Comparison of ENCODE assay signal across 18 mouse cellular contexts in the genomic region with DNA sequence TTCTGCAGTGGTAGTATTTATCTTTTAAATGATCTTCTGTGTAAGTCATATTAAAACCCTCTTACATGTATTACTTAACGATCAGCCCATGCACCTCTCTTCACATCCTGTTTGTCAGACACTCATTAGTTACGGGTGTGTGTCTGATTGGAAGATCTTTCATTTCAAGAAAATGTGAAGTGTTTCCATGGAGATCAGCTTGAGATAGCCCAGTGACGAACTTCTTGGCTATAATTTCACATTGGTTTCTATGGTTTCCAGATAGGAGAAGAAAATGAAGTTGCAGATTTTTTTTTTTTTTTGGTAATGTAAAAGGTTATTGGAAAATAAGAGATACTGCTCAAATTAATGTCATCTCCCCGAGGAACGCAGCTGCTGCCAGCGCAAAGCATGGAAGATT.
DNase-seq lines count a peak whose midpoint lies in the region; ATAC-seq and TF ChIP-seq lines count a peak whose summit lies in the region.
"Had no signal": no experiment of that assay in that cellular context is flagged by ENCODE, and none has a peak within 500 bp of the region (broad histone marks: within the 10 kb centered on the region; RNA-seq: fewer than 3 reads in every experiment).

No protein-coding gene starts in this region.

- no peak for DNase-seq in forebrain, embryonic 11.5 days (ENCODE audit: low spot score)
- no peak for DNase-seq in left cerebral cortex, adult 2 months (ENCODE audit: extremely low spot score in 1 of 2, low spot score in 2 of 2)
- DNase-seq in left cerebral cortex, postnatal 4 days = no peak
- peak; percentile 77 for DNase-seq in brain, embryonic 14.5 days (ENCODE audit: low read depth)
- DNase-seq in left cerebral cortex, postnatal 14 days (ENCODE audit: low spot score in 2 of 2) = peak; percentile 8 to 84
- no peak for DNase-seq in embryo, embryonic 10 days (ENCODE audit: low spot score)
- DNase-seq in adrenal gland, adult 8-10 months = no peak
- DNase-seq: cerebellum, adult 2 months; heart, adult 11 months; kidney, adult 8-10 months; kidney, postnatal 25 days; lung, adult 2 months; lung, postnatal 36 days had no signal

- H3K4me2 ChIP-seq in forebrain, embryonic 15.5 days (replicated peaks) = no peak overlapping the region
- no peak overlapping the region for H3K4me2 ChIP-seq in forebrain, embryonic 11.5 days (ENCODE audit: low read depth, low read length, severe bottlenecking)
- H3K4me2 ChIP-seq: embryonic facial prominence, embryonic 12.5 days; heart, embryonic 15.5 days had no signal

- H3K4me3 ChIP-seq in forebrain, embryonic 15.5 days = no peak overlapping the region
- H3K4me3 ChIP-seq in forebrain, embryonic 11.5 days (ENCODE audit: low read depth, low read length) = no peak overlapping the region
- H3K4me3 ChIP-seq in left cerebral cortex, adult 2 months = peak overlapping the region; percentile 28
- H3K4me3 ChIP-seq: embryonic facial prominence, embryonic 12.5 days; heart, embryonic 15.5 days had no signal

- 55% methylated on average over 6 of the region's 6 CpGs for WGBS in forebrain, embryonic 15.5 days
- 81% methylated on average over 6 of the region's 6 CpGs for WGBS in forebrain, embryonic 11.5 days

- H3K27ac ChIP-seq in forebrain, embryonic 15.5 days (replicated peaks) = 0 out of 2 replicates have a peak overlapping the region, but pooled peaks have one; percentile 15
- H3K27ac ChIP-seq in forebrain, embryonic 11.5 days (ENCODE audit: low read depth, low read length) = no peak overlapping the region
- peak overlapping the region; percentile 3 for H3K27ac ChIP-seq in left cerebral cortex, adult 2 months
- H3K27ac ChIP-seq: embryonic facial prominence, embryonic 12.5 days; heart, embryonic 15.5 days had no signal

- TF ChIP-seq CTCF in left cerebral cortex, adult 2 months (IDR thresholded peaks at IDR 0.05) = no peak
- TF ChIP-seq CTCF in brain, embryonic 14.5 days (IDR thresholded peaks at IDR 0.05; ENCODE audit: borderline replicate concordance, extremely low read depth, insufficient read depth, insufficient read length) = no peak

- peak; percentile 72 for ATAC-seq in forebrain, embryonic 15.5 days (replicated peaks)
- ATAC-seq in forebrain, embryonic 11.5 days (replicated peaks; ENCODE audit: low FRiP score) = no peak
- ATAC-seq: inflammation-experienced regulatory T-cells, adult 6 months had no signal

- H3K36me3 ChIP-seq in forebrain, embryonic 15.5 days = no peaks in the 10 kb centered on the region
- H3K36me3 ChIP-seq in forebrain, embryonic 11.5 days (ENCODE audit: control insufficient read depth, insufficient read depth, low read length) = no peaks in the 10 kb centered on the region
- H3K36me3 ChIP-seq: embryonic facial prominence, embryonic 12.5 days; heart, embryonic 15.5 days had no signal

- H3K4me1 ChIP-seq in forebrain, embryonic 15.5 days = no peaks in the 10 kb centered on the region
- no peaks in the 10 kb centered on the region for H3K4me1 ChIP-seq in forebrain, embryonic 11.5 days (replicated peaks; ENCODE audit: control insufficient read depth, insufficient read depth, low read length)
- H3K4me1 ChIP-seq: embryonic facial prominence, embryonic 12.5 days; heart, embryonic 15.5 days had no signal

- no peak for TF ChIP-seq POLR2A in brain, embryonic 14.5 days (IDR thresholded peaks at IDR 0.05; ENCODE audit: borderline replicate concordance, extremely low read depth, insufficient read depth, insufficient read length, poor library complexity, severe bottlenecking)

- H3K27me3 ChIP-seq in forebrain, embryonic 15.5 days = no peaks in the 10 kb centered on the region
- no peaks in the 10 kb centered on the region for H3K27me3 ChIP-seq in forebrain, embryonic 11.5 days (ENCODE audit: control insufficient read depth, insufficient read depth, low read length)
- H3K27me3 ChIP-seq: CH12.LX; embryonic facial prominence, embryonic 12.5 days; heart, embryonic 15.5 days had no signal

- H3K9me3 ChIP-seq in forebrain, embryonic 15.5 days = no peaks in the 10 kb centered on the region
- no peaks in the 10 kb centered on the region for H3K9me3 ChIP-seq in forebrain, embryonic 11.5 days (ENCODE audit: control insufficient read depth, low read length)
- H3K9me3 ChIP-seq: embryonic facial prominence, embryonic 12.5 days; heart, embryonic 15.5 days had no signal

- H3K9ac ChIP-seq in forebrain, embryonic 15.5 days (replicated peaks) = no peak overlapping the region
- H3K9ac ChIP-seq in forebrain, embryonic 11.5 days (ENCODE audit: low read length) = no peak overlapping the region
- H3K9ac ChIP-seq: embryonic facial prominence, embryonic 12.5 days; heart, embryonic 15.5 days had no signal

- intact Hi-C loops in left cerebral cortex, adult 2 months (cut with DNase I) = no loop called here
- intact Hi-C loops in left cerebral cortex, postnatal 4 days (cut with DNase I) = no loop called here
- intact Hi-C loops in left cerebral cortex, postnatal 14 days (cut with DNase I) = no loop called here

Comparison
In these comparisons a context has a peak if more than half of its experiments do, and no peak if none do; other contexts are left out.
1. DNase-seq: peak in brain, embryonic 14.5 days (single experiment) and left cerebral cortex, postnatal 14 days (2 of 2); none in forebrain, embryonic 11.5 days (single experiment), left cerebral cortex, adult 2 months (0 of 2), left cerebral cortex, postnatal 4 days (single experiment), embryo, embryonic 10 days (single experiment) and adrenal gland, adult 8-10 months (single experiment).